Mouse (Mus musculus) megakaryocyte progenitor cell, adult 5-6 weeks (primary cell): Measurements from ENCODE around the gene Syngr3. TPM values are rescaled to one million over a fixed set of nuclear protein-coding genes. Genes with fewer than 3 reads are reported as not detected.
"Not testable (repeated sequence)": the region's sequence is repeated elsewhere in the genome, so short reads cannot be mapped to it uniquely, and the experiment has no call there.

Source experiments
- ATAC-seq: replicated peaks from 2 replicates; pipeline ENCODE4 v1.8.0; 2016; ENCODE audit warnings: mild to moderate bottlenecking, moderate TSS enrichment, inconsistent platforms; ENCODE audit not compliant: poor library complexity
- total RNA-seq, 2 experiments: library from RNA; stranded (forward) in 1 of 2; stranded (reverse) in 1 of 2; fragments of 157-497, 149-512 nt in 1 of 2; fragments of 200-1000 nt in 1 of 2; gene quantifications; 2 replicates each; pipeline versions ENCODE4 v1.2.3 to v1.2.4; 2015 to 2017

Gene Syngr3
- total RNA-seq, 2 experiments from 2014 or later = not detected

- ATAC-seq = no peak
Observed at GRCm38 (mm10) chr17:24677500-24678080, 12.2 kb downstream of the Syngr3 start.

- ATAC-seq = no peak
Observed at GRCm38 (mm10) chr17:24676877-24677276, 12.9 kb downstream of the Syngr3 start.

GRCm38 (mm10) chr17:24676187-24676586 lies 13.6 kb downstream of the Syngr3 start:
- peak; percentile 86 for ATAC-seq

GRCm38 (mm10) chr17:24674277-24674676 lies 15.5 kb downstream of the Syngr3 start:
- ATAC-seq = no peak

- ATAC-seq = peak; percentile 7; the same call in 1 of the 2 replicates
Observed at GRCm38 (mm10) chr17:24672141-24672540, 17.6 kb downstream of the Syngr3 start.

- ATAC-seq = no peak
Observed at GRCm38 (mm10) chr17:24671346-24671745, 18.4 kb downstream of the Syngr3 start.

GRCm38 (mm10) chr17:24670246-24670844 lies 19.4 kb downstream of the Syngr3 start:
- ATAC-seq = no peak

GRCm38 (mm10) chr17:24669545-24670245 lies 20.1 kb downstream of the Syngr3 start, which contains the start of gene Zfp598:
Zfp598 (plus strand) TSS chr17:24669687.
- ATAC-seq = peak; percentile 93

- not testable (repeated sequence) for ATAC-seq
Observed at GRCm38 (mm10) chr17:24669214-24669544, 20.6 kb downstream of the Syngr3 start.

GRCm38 (mm10) chr17:24667416-24667815 lies 22.3 kb downstream of the Syngr3 start:
- peak; percentile 72 for ATAC-seq

GRCm38 (mm10) chr17:24667011-24667410 lies 22.7 kb downstream of the Syngr3 start:
- not testable (repeated sequence) for ATAC-seq

GRCm38 (mm10) chr17:24658017-24658758 lies 31.6 kb downstream of the Syngr3 start, which contains the start of gene Npw:
Npw (minus strand) TSS chr17:24658457.
- ATAC-seq = peak; percentile 78

- no peak for ATAC-seq
Observed at GRCm38 (mm10) chr17:24654969-24655368, 34.8 kb downstream of the Syngr3 start.

GRCm38 (mm10) chr17:24653967-24654710 lies 35.6 kb downstream of the Syngr3 start:
- peak; percentile 87 for ATAC-seq

- ATAC-seq = no peak
Observed at GRCm38 (mm10) chr17:24651835-24652234, 37.9 kb downstream of the Syngr3 start.

- ATAC-seq = no peak
Observed at GRCm38 (mm10) chr17:24650766-24651165, 39.0 kb downstream of the Syngr3 start.

- ATAC-seq = peak; percentile 6; the same call in 1 of the 2 replicates
Observed at GRCm38 (mm10) chr17:24650070-24650616, 39.6 kb downstream of the Syngr3 start, which contains the start of gene Slc9a3r2. Slc9a3r2 (minus strand) TSS chr17:24650327.

- ATAC-seq = no peak
Observed at GRCm38 (mm10) chr17:24649581-24650069, 40.1 kb downstream of the Syngr3 start.

- ATAC-seq = no peak
Observed at GRCm38 (mm10) chr17:24648731-24649377, 40.9 kb downstream of the Syngr3 start.
